Mouse (Mus musculus) hindbrain, embryonic 13.5 days (tissue): ENCODE results near the gene Sgcb. TPM values are rescaled to one million over a fixed set of nuclear protein-coding genes. Genes with fewer than 3 reads are reported as not detected.
A peak's percentile ranks its signal among the peaks of the same experiment; 100 is the strongest.

Source experiments
- ATAC-seq: fragments of 200-750 bp; cut with Nextera tagmentation; 2 replicates; pipeline ENCODE4 v1.8.0; 2017; ENCODE audit warnings: moderate TSS enrichment; ENCODE audit not compliant: low FRiP score
- H3K27ac ChIP-seq: fragments of 300-500 bp; sonication (generic); 2 replicates; pipeline ENCODE4 v1.5.1; 2015; ENCODE audit warnings: inconsistent platforms, mild to moderate bottlenecking, moderate library complexity
- H3K27me3 ChIP-seq: fragments of 300-500 bp; sonication (generic); 2 replicates; pipeline ENCODE4 v1.6.1; 2015; ENCODE audit warnings: mild to moderate bottlenecking, inconsistent platforms
- H3K36me3 ChIP-seq: fragments of 300-500 bp; sonication (generic); 2 replicates; pipeline ENCODE4 v1.6.1; 2015; ENCODE audit warnings: mild to moderate bottlenecking, inconsistent platforms
- H3K4me1 ChIP-seq: fragments of 300-500 bp; sonication (generic); replicated peaks from 2 replicates; pipeline ENCODE4 v1.6.1; 2015; ENCODE audit warnings: inconsistent platforms
- H3K4me2 ChIP-seq: fragments of 300-500 bp; sonication (generic); 2 replicates; pipeline ENCODE4 v1.6.1; 2015; ENCODE audit warnings: inconsistent platforms, mild to moderate bottlenecking, moderate library complexity
- H3K4me3 ChIP-seq: fragments of 300-500 bp; sonication (generic); 2 replicates; pipeline ENCODE4 v1.5.1; 2015; ENCODE audit warnings: mild to moderate bottlenecking, inconsistent platforms
- H3K9ac ChIP-seq: fragments of 300-500 bp; sonication (generic); 2 replicates; pipeline ENCODE4 v1.6.1; 2015; ENCODE audit warnings: mild to moderate bottlenecking, inconsistent platforms
- H3K9me3 ChIP-seq: fragments of 300-500 bp; sonication (generic); 2 replicates; pipeline ENCODE4 v1.6.1; 2016; ENCODE audit warnings: inconsistent platforms
- WGBS: fragments of 180-500 bp; shearing (Covaris S2); methylation state at CpG from one replicate; pipeline ENCODE4 v1.1.7; 2015; 5-methylcytosine and 5-hydroxymethylcytosine counted together
- polyA plus RNA-seq: library from polyadenylated mRNA; unstranded; fragments of >200 nt; fragmentation: Nextera tagmentation; extraction: Ambion mirVana; gene quantifications from 2 replicates; pipeline ENCODE4 v1.2.1, GENCODE M21; 2015

Gene Sgcb
- polyA plus RNA-seq, 1 experiment from 2014 or later = 32.3 TPM

- H3K4me3 ChIP-seq = no peak overlapping the region
- H3K27me3 ChIP-seq = peaks cover 10% of the 10 kb centered on the region; the same call in 1 of the 2 replicates
- H3K27ac ChIP-seq = no peak overlapping the region
- no peaks in the 10 kb centered on the region for H3K36me3 ChIP-seq
- H3K4me1 ChIP-seq = no peaks in the 10 kb centered on the region
- 74% methylated on average over 2 of the region's 2 CpGs for WGBS
- no peak overlapping the region for H3K4me2 ChIP-seq
- H3K9me3 ChIP-seq = no peaks in the 10 kb centered on the region
- no peak for ATAC-seq
- no peak overlapping the region for H3K9ac ChIP-seq
These were observed 20.3 kb upstream of the Sgcb start for GRCm38 (mm10) chr5:73667877-73668276.

GRCm38 (mm10) chr5:73666695-73667094 lies 19.1 kb upstream of the Sgcb start:
- Histone ChIP-seq H3K36me3 (no peaks in the 10 kb centered on the region), H3K4me1 (no peaks in the 10 kb centered on the region), H3K27ac (no peak overlapping the region), H3K9ac (no peak overlapping the region), H3K4me3 (no peak overlapping the region), H3K27me3 (peaks cover 10% of the 10 kb centered on the region; the same call in 1 of the 2 replicates), H3K9me3 (no peaks in the 10 kb centered on the region), H3K4me2 (no peak overlapping the region)
- ATAC-seq = no peak
- WGBS = 86% methylated on average over 2 of the region's 2 CpGs

GRCm38 (mm10) chr5:73651855-73652201 lies 4.2 kb upstream of the Sgcb start:
- Histone ChIP-seq H3K9ac (no peak overlapping the region), H3K4me1 (peaks cover 24% of the 10 kb centered on the region), H3K4me3 (peak overlapping the region; percentile 44), H3K27ac (no peak overlapping the region), H3K36me3 (no peaks in the 10 kb centered on the region), H3K9me3 (no peaks in the 10 kb centered on the region), H3K4me2 (peak overlapping the region; percentile 79), H3K27me3 (peaks cover 71% of the 10 kb centered on the region)
- WGBS = 0% methylated on average over 4 of the region's 4 CpGs
- ATAC-seq = no peak

- Histone ChIP-seq H3K4me1 (peaks cover 30% of the 10 kb centered on the region), H3K27me3 (peaks cover 71% of the 10 kb centered on the region), H3K36me3 (no peaks in the 10 kb centered on the region), H3K4me3 (peak within 1 kb of the TSS; percentile 44), H3K9me3 (no peaks in the 10 kb centered on the region), H3K9ac (peak within 1 kb of the TSS; percentile 66), H3K27ac (no peak within 1 kb of the TSS), H3K4me2 (peak within 1 kb of the TSS; percentile 79)
- under 1% methylated on average over 54 of the region's 57 CpGs for WGBS
- no peak for ATAC-seq
These were observed 3.7 kb upstream of the Sgcb start, which contains the start of gene Spata18 for GRCm38 (mm10) chr5:73651061-73651854. TSS of gene Spata18 (plus strand) at chr5:73651379.

GRCm38 (mm10) chr5:73650365-73650964 lies 2.9 kb upstream of the Sgcb start:
- no peak overlapping the region for H3K27ac ChIP-seq
- peaks cover 65% of the 10 kb centered on the region for H3K27me3 ChIP-seq
- no peak for ATAC-seq
- H3K9ac ChIP-seq = peak overlapping the region; percentile 66
- no peaks in the 10 kb centered on the region for H3K36me3 ChIP-seq
- peak overlapping the region; percentile 79 for H3K4me2 ChIP-seq
- H3K9me3 ChIP-seq = no peaks in the 10 kb centered on the region
- H3K4me1 ChIP-seq = peaks cover 30% of the 10 kb centered on the region
- under 1% methylated on average over 15 of the region's 15 CpGs for WGBS
- peak overlapping the region; percentile 44 for H3K4me3 ChIP-seq

GRCm38 (mm10) chr5:73642091-73642490 lies 5.5 kb downstream of the Sgcb start:
- Histone ChIP-seq H3K9me3 (no peaks in the 10 kb centered on the region), H3K9ac (no peak overlapping the region), H3K36me3 (peaks cover 33% of the 10 kb centered on the region), H3K27me3 (no peaks in the 10 kb centered on the region), H3K4me2 (no peak overlapping the region), H3K27ac (no peak overlapping the region), H3K4me1 (peaks cover 12% of the 10 kb centered on the region), H3K4me3 (no peak overlapping the region)
- 85% methylated on average over 4 of the region's 4 CpGs for WGBS
- no peak for ATAC-seq

GRCm38 (mm10) chr5:73641058-73641457 lies 6.5 kb downstream of the Sgcb start:
- no peak overlapping the region for H3K9ac ChIP-seq
- H3K27me3 ChIP-seq = no peaks in the 10 kb centered on the region
- H3K4me3 ChIP-seq = no peak overlapping the region
- H3K4me2 ChIP-seq = no peak overlapping the region
- peaks cover 36% of the 10 kb centered on the region for H3K36me3 ChIP-seq
- H3K4me1 ChIP-seq = peaks cover 4% of the 10 kb centered on the region; the same call in 1 of the 2 replicates
- H3K9me3 ChIP-seq = no peaks in the 10 kb centered on the region
- WGBS = 83% methylated on average over 3 of the region's 3 CpGs
- H3K27ac ChIP-seq = no peak overlapping the region
- ATAC-seq = no peak

- ATAC-seq = peak; percentile 83
- peak overlapping the region; percentile 71 for H3K27ac ChIP-seq
- H3K36me3 ChIP-seq = peaks cover 53% of the 10 kb centered on the region
- WGBS = 46% methylated on average over 8 of the region's 8 CpGs
- no peaks in the 10 kb centered on the region for H3K9me3 ChIP-seq
- H3K27me3 ChIP-seq = no peaks in the 10 kb centered on the region
- no peak overlapping the region for H3K4me2 ChIP-seq
- no peak overlapping the region for H3K4me3 ChIP-seq
- peak overlapping the region; percentile 35; the same call in 1 of the 2 replicates for H3K9ac ChIP-seq
- H3K4me1 ChIP-seq = peaks cover 4% of the 10 kb centered on the region; the same call in 1 of the 2 replicates
These were observed 10.1 kb downstream of the Sgcb start for GRCm38 (mm10) chr5:73637337-73638107.

GRCm38 (mm10) chr5:73633141-73633540 lies 14.4 kb downstream of the Sgcb start:
- no peak overlapping the region for H3K4me2 ChIP-seq
- no peak overlapping the region for H3K9ac ChIP-seq
- no peak for ATAC-seq
- H3K27ac ChIP-seq = no peak overlapping the region
- H3K9me3 ChIP-seq = no peaks in the 10 kb centered on the region
- H3K4me3 ChIP-seq = no peak overlapping the region
- 0 out of 2 replicates have a peak, but pooled peaks cover 4% of the 10 kb centered on the region for H3K27me3 ChIP-seq
- H3K36me3 ChIP-seq = peaks cover 26% of the 10 kb centered on the region
- WGBS = 60% methylated on average over 8 of the region's 8 CpGs
- H3K4me1 ChIP-seq = peaks cover 9% of the 10 kb centered on the region

- no peaks in the 10 kb centered on the region for H3K9me3 ChIP-seq
- H3K27ac ChIP-seq = no peak within 1 kb of the TSS
- H3K4me2 ChIP-seq = no peak within 1 kb of the TSS
- 0 out of 2 replicates have a peak, but pooled peaks cover 4% of the 10 kb centered on the region for H3K27me3 ChIP-seq
- no peak for ATAC-seq
- WGBS = 80% methylated on average over 8 of the region's 8 CpGs
- no peak within 1 kb of the TSS for H3K9ac ChIP-seq
- no peak within 1 kb of the TSS for H3K4me3 ChIP-seq
- H3K36me3 ChIP-seq = peaks cover 26% of the 10 kb centered on the region
- H3K4me1 ChIP-seq = peaks cover 6% of the 10 kb centered on the region
These were observed 15.3 kb downstream of the Sgcb start, which contains the start of gene Lrrc66 for GRCm38 (mm10) chr5:73632291-73632690. TSS of gene Lrrc66 (minus strand) at chr5:73632526.

GRCm38 (mm10) chr5:73631001-73631558 lies 16.5 kb downstream of the Sgcb start:
- no peak for ATAC-seq
- WGBS = 30% methylated on average over 10 of the region's 10 CpGs
- Histone ChIP-seq H3K4me1 (peaks cover 5% of the 10 kb centered on the region), H3K4me2 (no peak overlapping the region), H3K27me3 (0 out of 2 replicates have a peak, but pooled peaks cover 4% of the 10 kb centered on the region), H3K36me3 (peaks cover 22% of the 10 kb centered on the region), H3K4me3 (no peak overlapping the region), H3K9ac (no peak overlapping the region), H3K9me3 (no peaks in the 10 kb centered on the region), H3K27ac (no peak overlapping the region)

GRCm38 (mm10) chr5:73630141-73630540 lies 17.4 kb downstream of the Sgcb start:
- 89% methylated on average over 5 of the region's 5 CpGs for WGBS
- Histone ChIP-seq H3K9ac (no peak overlapping the region), H3K4me1 (peaks cover 5% of the 10 kb centered on the region)

More at GRCm38 (mm10) chr5:73630141-73630540, 17.4 kb downstream of the Sgcb start:
- no peak overlapping the region for H3K4me2 ChIP-seq
- 0 out of 2 replicates have a peak, but pooled peaks cover 4% of the 10 kb centered on the region for H3K27me3 ChIP-seq
- no peak overlapping the region for H3K27ac ChIP-seq
- H3K9me3 ChIP-seq = no peaks in the 10 kb centered on the region
- no peak overlapping the region for H3K4me3 ChIP-seq
- no peak for ATAC-seq
- peaks cover 15% of the 10 kb centered on the region for H3K36me3 ChIP-seq
